Mouse (Mus musculus) small intestine, adult 2 months (tissue): ENCODE measurements around the gene Kars.

ENCODE experiments used
- CTCF ChIP-seq: fragments of 200-500 bp; IDR thresholded peaks from 2 replicates; pipeline ENCODE4 v1.5.1; 2012; ENCODE audit warnings: low read depth, mild to moderate bottlenecking, control low read depth, inconsistent platforms, low read length, moderate library complexity, mixed read lengths; ENCODE audit not compliant: insufficient replicate concordance, insufficient read length; ENCODE audit errors: extremely low read depth
- POLR2A ChIP-seq: fragments of 200-500 bp; IDR thresholded peaks from 2 replicates; pipeline ENCODE4 v1.6.1; 2012; ENCODE audit warnings: low read depth, mild to moderate bottlenecking, control low read depth, inconsistent platforms, low read length, moderate library complexity

- no peak for TF ChIP-seq POLR2A
- TF ChIP-seq CTCF: no peak
Measured at GRCm38 (mm10) chr8:111992703-111993039, 18.5 kb downstream of the Kars start.
